Mouse (Mus musculus) olfactory bulb, adult 2 months (tissue): ENCODE measurements around the gene Serpina6.

Experiments used
- CTCF ChIP-seq: fragments of 200-500 bp; IDR thresholded peaks from 2 replicates; pipeline ENCODE4 v1.5.1; 2012; ENCODE audit warnings: low read depth, mild to moderate bottlenecking, low read length, moderate library complexity; ENCODE audit not compliant: insufficient read depth
- POLR2A ChIP-seq: fragments of 200-500 bp; IDR thresholded peaks from 2 replicates; pipeline ENCODE4 v1.6.1; 2012; ENCODE audit warnings: mild to moderate bottlenecking, low read depth, low read length, moderate library complexity; ENCODE audit not compliant: insufficient read depth

- TF ChIP-seq POLR2A (no peak), CTCF (no peak)
These were observed 26.8 kb upstream of the Serpina6 start for GRCm38 (mm10) chr12:103683775-103684174.
